Mouse (Mus musculus) midbrain, embryonic 10.5 days (tissue): ENCODE measurements around the gene Pcdh7. TPM values are rescaled to one million over a fixed set of nuclear protein-coding genes. Genes with fewer than 3 reads are reported as not detected.

ENCODE experiments used
- DNase-seq: peaks from one replicate; pipeline ENCODE4 v3.0.0-alpha.2; 2017; ENCODE audit warnings: low spot score
- H3K27ac ChIP-seq: fragments of 300-500 bp; sonication (generic); replicated peaks from 2 replicates; pipeline ENCODE4 v1.5.1; 2016; ENCODE audit warnings: mild to moderate bottlenecking
- H3K27me3 ChIP-seq: fragments of 300-500 bp; sonication (generic); 2 replicates; pipeline ENCODE4 v1.6.1; 2016; ENCODE audit warnings: low read depth, mild to moderate bottlenecking; ENCODE audit not compliant: poor library complexity, severe bottlenecking
- H3K36me3 ChIP-seq: fragments of 300-500 bp; sonication (generic); 2 replicates; pipeline ENCODE4 v1.6.1; 2016; ENCODE audit warnings: mild to moderate bottlenecking, moderate library complexity
- H3K4me1 ChIP-seq: fragments of 300-500 bp; sonication (generic); 2 replicates; pipeline ENCODE4 v1.6.1; 2016
- H3K4me3 ChIP-seq: fragments of 300-500 bp; sonication (generic); 2 replicates; pipeline ENCODE4 v1.5.1; 2016; ENCODE audit warnings: mild to moderate bottlenecking, moderate library complexity
- H3K9me3 ChIP-seq: fragments of 300-500 bp; sonication (generic); replicated peaks from 2 replicates; pipeline ENCODE4 v1.6.1; 2016; ENCODE audit warnings: mild to moderate bottlenecking
- WGBS: fragments of 180-500 bp; shearing (Covaris S2); methylation state at CpG from one replicate; pipeline ENCODE4 v1.1.7; 2016; 5-methylcytosine and 5-hydroxymethylcytosine counted together
- polyA plus RNA-seq: library from polyadenylated mRNA; unstranded; fragments of >200 nt; fragmentation: Nextera tagmentation; extraction: Ambion mirVana; gene quantifications from 2 replicates; pipeline ENCODE4 v1.2.1, GENCODE M21; 2016

Pcdh7 gene
- polyA plus RNA-seq, 1 experiment from 2014 or later, result 4.0 TPM

GRCm38 (mm10) chr5:57781950-57782349 lies 64.2 kb downstream of the Pcdh7 start:
- Histone ChIP-seq H3K4me3 (no peak overlapping the region), H3K27me3 (no peaks in the 10 kb centered on the region), H3K4me1 (peaks cover 3% of the 10 kb centered on the region; the same call in 1 of the 2 replicates), H3K27ac (no peak overlapping the region), H3K36me3 (no peaks in the 10 kb centered on the region), H3K9me3 (no peaks in the 10 kb centered on the region)
- 84% methylated on average over 5 of the region's 5 CpGs for WGBS
- DNase-seq, result no peak

- Histone ChIP-seq H3K27me3 (no peaks in the 10 kb centered on the region), H3K9me3 (no peaks in the 10 kb centered on the region), H3K4me1 (peaks cover 3% of the 10 kb centered on the region; the same call in 1 of the 2 replicates), H3K27ac (no peak overlapping the region), H3K4me3 (no peak overlapping the region), H3K36me3 (no peaks in the 10 kb centered on the region)
- DNase-seq, result no peak
- 84% methylated on average over 3 of the region's 3 CpGs for WGBS
Observed at GRCm38 (mm10) chr5:57782546-57782945, 64.8 kb downstream of the Pcdh7 start.

- H3K4me1 ChIP-seq, result peaks cover 8% of the 10 kb centered on the region
- 57% methylated on average over 4 of the region's 4 CpGs for WGBS
- H3K27ac ChIP-seq, result 0 out of 2 replicates have a peak overlapping the region, but pooled peaks have one; percentile 23
- H3K4me3 ChIP-seq, result no peak overlapping the region
- DNase-seq, result no peak
- no peaks in the 10 kb centered on the region for H3K36me3 ChIP-seq
- no peaks in the 10 kb centered on the region for H3K27me3 ChIP-seq
- no peaks in the 10 kb centered on the region for H3K9me3 ChIP-seq
Observed at GRCm38 (mm10) chr5:57788775-57789509, 71.2 kb downstream of the Pcdh7 start.

GRCm38 (mm10) chr5:57796337-57796736 lies 78.6 kb downstream of the Pcdh7 start:
- Histone ChIP-seq H3K27me3 (no peaks in the 10 kb centered on the region), H3K9me3 (no peaks in the 10 kb centered on the region), H3K4me1 (no peaks in the 10 kb centered on the region), H3K36me3 (no peaks in the 10 kb centered on the region), H3K27ac (no peak overlapping the region), H3K4me3 (no peak overlapping the region)
- no peak for DNase-seq

- Histone ChIP-seq H3K4me3 (no peak overlapping the region), H3K4me1 (no peaks in the 10 kb centered on the region), H3K36me3 (no peaks in the 10 kb centered on the region), H3K27ac (no peak overlapping the region), H3K27me3 (no peaks in the 10 kb centered on the region), H3K9me3 (no peaks in the 10 kb centered on the region)
- WGBS, result 88% methylated on average over 7 of the region's 7 CpGs
- DNase-seq, result no peak
Observed at GRCm38 (mm10) chr5:57797951-57798670, 80.3 kb downstream of the Pcdh7 start.

- Histone ChIP-seq H3K27me3 (no peaks in the 10 kb centered on the region), H3K27ac (no peak overlapping the region), H3K4me1 (no peaks in the 10 kb centered on the region), H3K4me3 (no peak overlapping the region), H3K36me3 (no peaks in the 10 kb centered on the region), H3K9me3 (no peaks in the 10 kb centered on the region)
- 86% methylated on average over 3 of the region's 3 CpGs for WGBS
- DNase-seq, result no peak
Observed at GRCm38 (mm10) chr5:57803108-57803507, 85.3 kb downstream of the Pcdh7 start.

- Histone ChIP-seq H3K27me3 (no peaks in the 10 kb centered on the region), H3K4me3 (no peak overlapping the region), H3K9me3 (no peaks in the 10 kb centered on the region), H3K4me1 (no peaks in the 10 kb centered on the region), H3K36me3 (no peaks in the 10 kb centered on the region), H3K27ac (no peak overlapping the region)
- DNase-seq, result no peak
- 84% methylated on average over 5 of the region's 5 CpGs for WGBS
Observed at GRCm38 (mm10) chr5:57803890-57804289, 86.1 kb downstream of the Pcdh7 start.

GRCm38 (mm10) chr5:57807350-57807749 lies 89.6 kb downstream of the Pcdh7 start:
- no peak for DNase-seq
- WGBS, result 91% methylated on average over 2 of the region's 2 CpGs
- H3K9me3 ChIP-seq, result no peaks in the 10 kb centered on the region
- no peak overlapping the region for H3K27ac ChIP-seq
- H3K36me3 ChIP-seq, result no peaks in the 10 kb centered on the region
- H3K4me3 ChIP-seq, result no peak overlapping the region
- no peaks in the 10 kb centered on the region for H3K27me3 ChIP-seq
- H3K4me1 ChIP-seq, result no peaks in the 10 kb centered on the region

- no peaks in the 10 kb centered on the region for H3K9me3 ChIP-seq
- no peak overlapping the region for H3K27ac ChIP-seq
- no peak overlapping the region for H3K4me3 ChIP-seq
- H3K27me3 ChIP-seq, result no peaks in the 10 kb centered on the region
- 76% methylated on average over 1 of the region's 1 CpGs for WGBS
- no peak for DNase-seq
- H3K4me1 ChIP-seq, result no peaks in the 10 kb centered on the region
- H3K36me3 ChIP-seq, result no peaks in the 10 kb centered on the region
Observed at GRCm38 (mm10) chr5:57810641-57811040, 92.9 kb downstream of the Pcdh7 start.

GRCm38 (mm10) chr5:57815964-57816589 lies 98.3 kb downstream of the Pcdh7 start:
- no peaks in the 10 kb centered on the region for H3K36me3 ChIP-seq
- no peaks in the 10 kb centered on the region for H3K27me3 ChIP-seq
- no peaks in the 10 kb centered on the region for H3K9me3 ChIP-seq
- no peak overlapping the region for H3K4me3 ChIP-seq
- no peaks in the 10 kb centered on the region for H3K4me1 ChIP-seq
- 84% methylated on average over 5 of the region's 5 CpGs for WGBS
- no peak overlapping the region for H3K27ac ChIP-seq
- DNase-seq, result no peak

- Histone ChIP-seq H3K27ac (no peak overlapping the region), H3K9me3 (no peaks in the 10 kb centered on the region), H3K4me1 (no peaks in the 10 kb centered on the region), H3K36me3 (no peaks in the 10 kb centered on the region), H3K4me3 (no peak overlapping the region), H3K27me3 (no peaks in the 10 kb centered on the region)
- no peak for DNase-seq
- WGBS, result 92% methylated on average over 2 of the region's 2 CpGs
Observed at GRCm38 (mm10) chr5:57819788-57820187, 102.0 kb downstream of the Pcdh7 start.

- Histone ChIP-seq H3K4me3 (no peak overlapping the region), H3K36me3 (no peaks in the 10 kb centered on the region), H3K27ac (no peak overlapping the region), H3K27me3 (no peaks in the 10 kb centered on the region), H3K4me1 (no peaks in the 10 kb centered on the region), H3K9me3 (no peaks in the 10 kb centered on the region)
- no peak for DNase-seq
- WGBS, result 95% methylated on average over 8 of the region's 8 CpGs
Observed at GRCm38 (mm10) chr5:57821099-57821498, 103.3 kb downstream of the Pcdh7 start.

GRCm38 (mm10) chr5:57828437-57828836 lies 110.7 kb downstream of the Pcdh7 start:
- no peaks in the 10 kb centered on the region for H3K9me3 ChIP-seq
- no peak overlapping the region for H3K4me3 ChIP-seq
- H3K27me3 ChIP-seq, result no peaks in the 10 kb centered on the region
- H3K4me1 ChIP-seq, result no peaks in the 10 kb centered on the region
- DNase-seq, result no peak
- H3K27ac ChIP-seq, result no peak overlapping the region
- H3K36me3 ChIP-seq, result no peaks in the 10 kb centered on the region
- 95% methylated on average over 3 of the region's 3 CpGs for WGBS
